Mouse (Mus musculus): ENCODE measurements around the gene Slc11a1.

- no peak for TF ChIP-seq CTCF (IDR thresholded peaks at IDR 0.05; ENCODE audit: borderline replicate concordance, control insufficient read depth, extremely low read depth, insufficient read depth, low read length, poor library complexity)
- TF ChIP-seq POLR2A (IDR thresholded peaks at IDR 0.05; ENCODE audit: control insufficient read depth, extremely low read depth, insufficient read depth, low read length, poor library complexity): no peak
Measured at GRCm38 (mm10) chr1:74374980-74375379, at the start of gene Slc11a1.
